Comparison of ENCODE assay signal across 8 mouse cellular contexts in the genomic region with DNA sequence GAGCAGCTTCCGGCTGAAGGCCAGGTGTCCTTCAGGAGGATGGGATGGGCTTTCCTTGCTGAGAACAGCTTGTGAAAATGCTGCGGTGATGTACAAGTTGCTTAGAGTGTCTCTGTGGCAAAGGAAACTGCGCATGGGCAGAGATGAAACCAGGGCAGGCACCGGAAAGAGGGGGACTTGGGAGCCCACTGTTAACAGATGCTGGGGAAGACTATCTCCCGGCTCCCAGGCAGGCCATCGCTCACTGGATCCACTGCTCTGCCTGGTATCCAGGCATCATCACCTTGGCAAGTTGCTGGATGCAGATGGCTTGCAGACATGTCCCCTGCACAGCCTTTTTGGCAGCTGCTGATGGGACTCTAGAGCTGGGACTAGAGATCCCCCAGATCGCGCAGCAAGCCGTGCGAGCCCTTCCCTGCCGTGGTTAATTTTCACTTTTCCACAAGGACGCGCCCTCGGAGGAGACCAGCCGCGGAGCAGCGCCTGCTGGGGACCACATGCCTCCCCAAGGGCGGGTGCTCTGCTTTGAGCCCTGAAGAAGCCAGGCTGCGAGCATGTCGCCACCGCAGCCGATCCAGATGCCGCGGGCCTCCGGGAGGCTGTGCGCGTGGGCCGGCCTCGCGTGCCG.
DNase-seq lines count a peak whose midpoint lies in the region; ATAC-seq lines count a peak whose summit lies in the region.

No protein-coding gene starts in this region.

- H3K4me1 ChIP-seq in forebrain, embryonic 11.5 days (replicated peaks; ENCODE audit: control insufficient read depth, insufficient read depth, low read length): peaks cover 6% of the 10 kb centered on the region; the same call in 1 of the 2 replicates
- H3K4me1 ChIP-seq in hindbrain, embryonic 15.5 days (replicated peaks): peaks cover 36% of the 10 kb centered on the region
- peaks cover 30% of the 10 kb centered on the region for H3K4me1 ChIP-seq in limb, embryonic 13.5 days
- H3K4me1 ChIP-seq in neural tube, embryonic 12.5 days: peaks cover 21% of the 10 kb centered on the region

- peak overlapping the region; percentile 100 for H3K4me2 ChIP-seq in forebrain, embryonic 11.5 days (ENCODE audit: low read depth, low read length, severe bottlenecking)
- H3K4me2 ChIP-seq in hindbrain, embryonic 15.5 days: peak overlapping the region; percentile 100
- H3K4me2 ChIP-seq in limb, embryonic 13.5 days (replicated peaks): peak overlapping the region; percentile 96
- peak overlapping the region; percentile 98 for H3K4me2 ChIP-seq in neural tube, embryonic 12.5 days (replicated peaks)

- WGBS in forebrain, embryonic 11.5 days: 4% methylated on average over 31 of the region's 31 CpGs
- WGBS in hindbrain, embryonic 15.5 days: 2% methylated on average over 31 of the region's 31 CpGs
- 3% methylated on average over 31 of the region's 31 CpGs for WGBS in limb, embryonic 13.5 days
- WGBS in neural tube, embryonic 12.5 days: 5% methylated on average over 31 of the region's 31 CpGs

- intact Hi-C loops in heart, postnatal 25 days (cut with DNase I): loop anchor here (2.0 to 5.0 kb wide), 3 partner anchors 189 to 377 kb away; no protein-coding TSS in a partner anchor

- peak overlapping the region; percentile 93 for H3K9ac ChIP-seq in forebrain, embryonic 11.5 days (ENCODE audit: low read length)
- H3K9ac ChIP-seq in hindbrain, embryonic 15.5 days: peak overlapping the region; percentile 90
- H3K9ac ChIP-seq in limb, embryonic 13.5 days: peak overlapping the region; percentile 88
- H3K9ac ChIP-seq in neural tube, embryonic 12.5 days: peak overlapping the region; percentile 81

- H3K4me3 ChIP-seq in forebrain, embryonic 11.5 days (ENCODE audit: low read depth, low read length): peak overlapping the region; percentile 51
- H3K4me3 ChIP-seq in hindbrain, embryonic 15.5 days: peak overlapping the region; percentile 71
- H3K4me3 ChIP-seq in limb, embryonic 13.5 days: peak overlapping the region; percentile 58
- peak overlapping the region; percentile 50 for H3K4me3 ChIP-seq in neural tube, embryonic 12.5 days

- peaks cover 4% of the 10 kb centered on the region for H3K27me3 ChIP-seq in forebrain, embryonic 11.5 days (ENCODE audit: control insufficient read depth, insufficient read depth, low read length)
- peaks cover 16% of the 10 kb centered on the region; the same call in 1 of the 2 replicates for H3K27me3 ChIP-seq in hindbrain, embryonic 15.5 days
- H3K27me3 ChIP-seq in limb, embryonic 13.5 days: peaks cover under 1% of the 10 kb centered on the region
- H3K27me3 ChIP-seq in neural tube, embryonic 12.5 days (replicated peaks): peaks cover 31% of the 10 kb centered on the region

- ATAC-seq in forebrain, embryonic 11.5 days (replicated peaks; ENCODE audit: low FRiP score): peak; percentile 33
- ATAC-seq in hindbrain, embryonic 15.5 days (ENCODE audit: low FRiP score, low read depth): peak; percentile 71
- ATAC-seq in limb, embryonic 13.5 days (ENCODE audit: low FRiP score, low read depth): peak; percentile 49; the same call in 1 of the 2 replicates
- ATAC-seq in neural tube, embryonic 12.5 days (ENCODE audit: low FRiP score, low read depth): peak; percentile 53

- H3K9me3 ChIP-seq in forebrain, embryonic 11.5 days (ENCODE audit: control insufficient read depth, low read length): no peaks in the 10 kb centered on the region
- no peaks in the 10 kb centered on the region for H3K9me3 ChIP-seq in hindbrain, embryonic 15.5 days
- H3K9me3 ChIP-seq in limb, embryonic 13.5 days: no peaks in the 10 kb centered on the region
- no peaks in the 10 kb centered on the region for H3K9me3 ChIP-seq in neural tube, embryonic 12.5 days

- DNase-seq in heart, adult 8-10 months (ENCODE audit: low spot score): peak; percentile 48
- DNase-seq in heart, postnatal 25 days (ENCODE audit: low spot score): no peak
- DNase-seq in brain, adult 2 months (ENCODE audit: low read depth, low spot score): peak; percentile 86
- peak; percentile 66 for DNase-seq in forebrain, embryonic 11.5 days (ENCODE audit: low spot score)
- peak; percentile 36 to 50 for DNase-seq in thymus, postnatal 36 days

- H3K27ac ChIP-seq in forebrain, embryonic 11.5 days (ENCODE audit: low read depth, low read length): peak overlapping the region; percentile 50; the same call in 1 of the 2 replicates
- H3K27ac ChIP-seq in hindbrain, embryonic 15.5 days (replicated peaks): peak overlapping the region; percentile 94
- peak overlapping the region; percentile 95 for H3K27ac ChIP-seq in limb, embryonic 13.5 days
- peak overlapping the region; percentile 28; the same call in 1 of the 2 replicates for H3K27ac ChIP-seq in neural tube, embryonic 12.5 days

- no peaks in the 10 kb centered on the region for H3K36me3 ChIP-seq in forebrain, embryonic 11.5 days (ENCODE audit: control insufficient read depth, insufficient read depth, low read length)
- no peaks in the 10 kb centered on the region for H3K36me3 ChIP-seq in hindbrain, embryonic 15.5 days
- no peaks in the 10 kb centered on the region for H3K36me3 ChIP-seq in limb, embryonic 13.5 days
- no peaks in the 10 kb centered on the region for H3K36me3 ChIP-seq in neural tube, embryonic 12.5 days

Comparison
In these comparisons a context has a peak if more than half of its experiments do, and no peak if none do; other contexts are left out.
1. H3K27ac ChIP-seq: peak in every context shown above with its lines; median percentile 95 in limb, embryonic 13.5 days; 94 in hindbrain, embryonic 15.5 days; 50 in forebrain, embryonic 11.5 days; 28 in neural tube, embryonic 12.5 days.